Mouse (Mus musculus) forebrain, postnatal 0 days (tissue): Measurements from ENCODE around the gene Lrrc18. TPM values are rescaled to one million over a fixed set of nuclear protein-coding genes. Genes with fewer than 3 reads are reported as not detected.

ENCODE experiments used
- ATAC-seq: fragments of 200-750 bp; cut with Nextera tagmentation; 2 replicates; pipeline ENCODE4 v1.8.0; 2017; ENCODE audit warnings: mild to moderate bottlenecking, moderate library complexity
- DNase-seq: peaks from one replicate; pipeline ENCODE4 v3.0.0-alpha.2; 2015
- H3K27ac ChIP-seq: fragments of 300-500 bp; sonication (generic); 2 replicates; pipeline ENCODE4 v1.5.1; 2014; ENCODE audit warnings: low read depth, mild to moderate bottlenecking, antibody characterized with exemption, low read length, moderate library complexity, mixed read lengths
- H3K27me3 ChIP-seq: fragments of 300-500 bp; sonication (generic); 2 replicates; pipeline ENCODE4 v1.6.1; 2014; ENCODE audit warnings: mild to moderate bottlenecking, low read length, mixed read lengths; ENCODE audit not compliant: insufficient read depth
- H3K36me3 ChIP-seq: fragments of 300-500 bp; sonication (generic); 2 replicates; pipeline ENCODE4 v1.6.1; 2014; ENCODE audit warnings: mild to moderate bottlenecking, moderate library complexity; ENCODE audit not compliant: insufficient read depth
- H3K4me1 ChIP-seq: fragments of 300-500 bp; sonication (generic); 2 replicates; pipeline ENCODE4 v1.6.1; 2014; ENCODE audit warnings: antibody characterized with exemption; ENCODE audit not compliant: insufficient read depth
- H3K4me2 ChIP-seq: fragments of 300-500 bp; sonication (generic); 2 replicates; pipeline ENCODE4 v1.6.1; 2014; ENCODE audit warnings: low read depth, mild to moderate bottlenecking, moderate library complexity
- H3K4me3 ChIP-seq: fragments of 300-500 bp; sonication (generic); 2 replicates; pipeline ENCODE4 v1.5.1; 2014; ENCODE audit warnings: low read depth, low read length, mixed read lengths
- H3K9ac ChIP-seq: fragments of 300-500 bp; sonication (generic); 2 replicates; pipeline ENCODE4 v1.6.1; 2014; ENCODE audit warnings: mild to moderate bottlenecking
- H3K9me3 ChIP-seq: fragments of 300-500 bp; sonication (generic); 2 replicates; pipeline ENCODE4 v1.6.1; 2016; ENCODE audit warnings: low read length
- CTCF ChIP-seq: sonication (generic); IDR thresholded peaks from 2 replicates; pipeline ENCODE4 v1.5.1; 2016; ENCODE audit warnings: antibody characterized with exemption, control low read depth, low read depth
- WGBS: fragments of 180-500 bp; shearing (Covaris S2); extraction: QIAGEN DNeasy Blood & Tissue Kit; methylation state at CpG from one replicate; pipeline ENCODE4 v1.1.7; 2014; 5-methylcytosine and 5-hydroxymethylcytosine counted together
- polyA plus RNA-seq: library from polyadenylated mRNA; unstranded; fragments of >200 nt; fragmentation: Nextera tagmentation; extraction: Ambion mirVana; gene quantifications from 2 replicates; pipeline ENCODE4 v1.2.1, GENCODE M21; 2015
- total RNA-seq: library from RNA; depleted of rRNA; stranded (reverse); fragments of >200 nt; gene quantifications from 2 replicates; pipeline ENCODE4 v1.2.3, GENCODE M21; 2014; rRNA removed

Gene Lrrc18
- 0.31 and 2.4 TPM in 2 replicates for total RNA-seq
- 0.46 and 0.74 TPM in 2 replicates for polyA plus RNA-seq

GRCm38 (mm10) chr14:32991082-32991481 is at the start of gene Lrrc18:
Gene Lrrc18 (plus strand): TSS chr14:32991382.
- Histone ChIP-seq H3K4me1 (0 out of 2 replicates have a peak, but pooled peaks cover 4% of the 10 kb centered on the region), H3K27me3 (no peaks in the 10 kb centered on the region), H3K4me3 (no peak within 1 kb of the TSS), H3K4me2 (no peak within 1 kb of the TSS), H3K9ac (no peak within 1 kb of the TSS), H3K36me3 (no peaks in the 10 kb centered on the region), H3K27ac (no peak within 1 kb of the TSS), H3K9me3 (no peaks in the 10 kb centered on the region)
- no peak for TF ChIP-seq CTCF
- 97% methylated on average over 2 of the region's 2 CpGs for WGBS
- ATAC-seq (no peak), DNase-seq (no peak)

- H3K4me1 ChIP-seq = 0 out of 2 replicates have a peak, but pooled peaks cover 6% of the 10 kb centered on the region
- 82% methylated on average over 2 of the region's 2 CpGs for WGBS
- TF ChIP-seq CTCF = no peak
- H3K36me3 ChIP-seq = no peaks in the 10 kb centered on the region
- no peaks in the 10 kb centered on the region for H3K9me3 ChIP-seq
- H3K27me3 ChIP-seq = no peaks in the 10 kb centered on the region
- ATAC-seq (peak; percentile 80), DNase-seq (peak; percentile 56)
- no peak overlapping the region for H3K27ac ChIP-seq
- H3K4me3 ChIP-seq = no peak overlapping the region
- no peak overlapping the region for H3K4me2 ChIP-seq
- no peak overlapping the region for H3K9ac ChIP-seq
Measured at GRCm38 (mm10) chr14:32947512-32947911, 43.7 kb upstream of the Lrrc18 start.

- no peak for DNase-seq
- no peak for TF ChIP-seq CTCF
- 0 out of 2 replicates have a peak, but pooled peaks cover 6% of the 10 kb centered on the region for H3K4me1 ChIP-seq
- H3K4me3 ChIP-seq = no peak overlapping the region
- H3K9ac ChIP-seq = no peak overlapping the region
- H3K27ac ChIP-seq = no peak overlapping the region
- ATAC-seq = peak; percentile 74
- no peak overlapping the region for H3K4me2 ChIP-seq
- no peaks in the 10 kb centered on the region for H3K27me3 ChIP-seq
- WGBS = 39% methylated on average over 20 of the region's 20 CpGs
- no peaks in the 10 kb centered on the region for H3K36me3 ChIP-seq
- H3K9me3 ChIP-seq = no peaks in the 10 kb centered on the region
Measured at GRCm38 (mm10) chr14:32950312-32951301, 40.6 kb upstream of the Lrrc18 start.

GRCm38 (mm10) chr14:32956486-32956885 is 34.7 kb upstream of the Lrrc18 start:
- 0 out of 2 replicates have a peak, but pooled peaks cover under 1% of the 10 kb centered on the region for H3K4me1 ChIP-seq
- no peak overlapping the region for H3K4me2 ChIP-seq
- 57% methylated on average over 8 of the region's 8 CpGs for WGBS
- TF ChIP-seq CTCF = no peak
- no peaks in the 10 kb centered on the region for H3K36me3 ChIP-seq
- H3K27ac ChIP-seq = no peak overlapping the region
- H3K27me3 ChIP-seq = no peaks in the 10 kb centered on the region
- H3K4me3 ChIP-seq = no peak overlapping the region
- ATAC-seq = peak; percentile 25
- no peak for DNase-seq
- H3K9me3 ChIP-seq = no peaks in the 10 kb centered on the region
- no peak overlapping the region for H3K9ac ChIP-seq

- Histone ChIP-seq H3K27me3 (no peaks in the 10 kb centered on the region), H3K27ac (no peak overlapping the region), H3K4me3 (no peak overlapping the region), H3K4me1 (no peaks in the 10 kb centered on the region), H3K4me2 (no peak overlapping the region), H3K9me3 (no peaks in the 10 kb centered on the region), H3K9ac (no peak overlapping the region), H3K36me3 (no peaks in the 10 kb centered on the region)
- TF ChIP-seq CTCF = no peak
- ATAC-seq (no peak), DNase-seq (no peak)
- 80% methylated on average over 8 of the region's 8 CpGs for WGBS
Measured at GRCm38 (mm10) chr14:32958671-32959070, 32.5 kb upstream of the Lrrc18 start.

- H3K4me1 ChIP-seq = no peaks in the 10 kb centered on the region
- H3K4me2 ChIP-seq = no peak overlapping the region
- DNase-seq (peak; percentile 66), ATAC-seq (no peak; the same call in 1 of the 2 replicates)
- H3K4me3 ChIP-seq = no peak overlapping the region
- no peak overlapping the region for H3K27ac ChIP-seq
- no peaks in the 10 kb centered on the region for H3K9me3 ChIP-seq
- 36% methylated on average over 5 of the region's 5 CpGs for WGBS
- peak; percentile 79 for TF ChIP-seq CTCF
- H3K9ac ChIP-seq = no peak overlapping the region
- no peaks in the 10 kb centered on the region for H3K27me3 ChIP-seq
- H3K36me3 ChIP-seq = no peaks in the 10 kb centered on the region
Measured at GRCm38 (mm10) chr14:32960481-32960880, 30.7 kb upstream of the Lrrc18 start.

GRCm38 (mm10) chr14:32964742-32965141 is 26.4 kb upstream of the Lrrc18 start:
- no peak for DNase-seq
- no peak overlapping the region for H3K27ac ChIP-seq
- H3K4me2 ChIP-seq = no peak overlapping the region
- no peak for ATAC-seq
- no peak overlapping the region for H3K9ac ChIP-seq
- no peaks in the 10 kb centered on the region for H3K27me3 ChIP-seq
- TF ChIP-seq CTCF = no peak
- 87% methylated on average over 10 of the region's 10 CpGs for WGBS
- H3K4me1 ChIP-seq = no peaks in the 10 kb centered on the region
- no peaks in the 10 kb centered on the region for H3K36me3 ChIP-seq
- no peaks in the 10 kb centered on the region for H3K9me3 ChIP-seq
- no peak overlapping the region for H3K4me3 ChIP-seq
